Mouse (Mus musculus) cerebellum, adult 8-10 months (tissue): ENCODE measurements at regions not wholly inside any gene's neighbourhood (a gene's known extent, or its start where the extent isn't known, plus 50 kb on each side); places are given as distances from the start of the nearest gene placed in this dataset.

ENCODE experiments used
- DNase-seq: peaks from one replicate; pipeline ENCODE4 v3.0.0; 2022

DNA sequence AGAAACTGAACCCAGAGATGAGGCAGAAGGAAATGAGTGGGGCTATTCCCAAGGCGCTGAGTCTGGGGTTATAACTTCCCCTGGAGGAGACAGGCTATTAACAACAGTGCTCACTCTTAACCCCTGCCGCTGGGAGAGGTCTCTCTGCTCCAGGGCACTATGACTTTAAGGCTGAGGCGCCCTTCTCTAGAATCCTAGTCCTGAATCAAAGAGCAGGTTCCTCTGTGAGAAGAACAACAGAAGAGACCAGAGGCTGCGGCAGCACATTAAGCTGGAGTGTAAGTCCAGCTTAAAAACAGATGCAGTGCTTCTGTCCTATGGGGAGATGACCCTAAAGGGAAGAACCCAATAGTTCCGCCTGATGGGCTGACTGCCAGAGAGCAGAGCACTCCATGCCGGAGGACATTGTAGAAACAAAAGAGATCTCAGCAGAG is 173.4 kb upstream of the Klf7 start:
- no peak for DNase-seq

DNA sequence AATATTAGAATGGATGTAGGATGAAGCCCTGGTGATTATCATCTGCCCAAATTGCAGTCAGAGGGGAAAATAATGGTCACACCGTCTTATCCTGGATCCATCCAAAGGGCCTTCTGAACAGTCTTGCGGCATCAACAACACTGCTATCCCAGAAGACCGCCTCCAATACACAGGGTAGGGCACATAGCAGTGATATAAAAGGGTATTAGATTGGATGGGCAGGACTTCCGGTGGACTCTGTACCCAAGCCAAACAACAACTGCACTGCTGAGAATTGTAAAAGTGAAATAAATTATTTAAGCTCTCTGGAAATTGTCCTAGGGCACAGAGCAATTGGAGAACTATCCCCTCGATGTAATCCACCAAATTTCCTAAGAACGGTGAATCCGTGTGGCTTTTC is 173.0 kb upstream of the Klf7 start:
- no peak for DNase-seq

DNA sequence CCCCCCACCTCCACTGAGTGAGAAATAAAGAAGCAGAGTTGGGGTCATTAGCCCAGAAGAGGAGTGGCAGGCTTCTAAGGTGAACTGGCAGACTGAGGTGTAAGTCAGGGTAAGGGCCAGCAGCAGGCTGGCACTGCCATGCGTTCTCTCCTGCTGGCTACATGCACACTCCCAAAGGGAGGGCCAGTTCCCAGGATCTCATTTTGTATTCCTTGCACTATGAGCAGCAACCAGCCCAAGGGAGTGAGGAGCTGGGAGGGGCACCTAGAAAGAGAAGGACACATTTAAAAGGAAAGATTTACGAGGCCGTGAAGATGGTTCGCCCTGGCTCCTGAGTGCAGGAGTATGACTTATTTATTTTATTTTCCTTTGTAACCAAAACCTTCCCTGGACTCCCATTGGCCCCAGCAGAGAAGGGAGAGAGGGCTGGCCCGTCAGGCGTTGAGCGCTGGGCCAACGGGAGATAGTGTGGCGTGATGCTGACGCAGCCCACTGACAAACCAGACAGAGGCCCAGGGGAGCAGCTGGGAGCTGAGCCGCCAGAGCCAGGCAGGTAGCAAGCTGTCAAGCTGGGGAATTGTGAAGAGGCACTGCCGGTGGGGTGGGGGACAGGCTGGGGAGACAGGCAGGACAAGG is 166.8 kb upstream of the Klf7 start:
- DNase-seq: peak; percentile 19

DNA sequence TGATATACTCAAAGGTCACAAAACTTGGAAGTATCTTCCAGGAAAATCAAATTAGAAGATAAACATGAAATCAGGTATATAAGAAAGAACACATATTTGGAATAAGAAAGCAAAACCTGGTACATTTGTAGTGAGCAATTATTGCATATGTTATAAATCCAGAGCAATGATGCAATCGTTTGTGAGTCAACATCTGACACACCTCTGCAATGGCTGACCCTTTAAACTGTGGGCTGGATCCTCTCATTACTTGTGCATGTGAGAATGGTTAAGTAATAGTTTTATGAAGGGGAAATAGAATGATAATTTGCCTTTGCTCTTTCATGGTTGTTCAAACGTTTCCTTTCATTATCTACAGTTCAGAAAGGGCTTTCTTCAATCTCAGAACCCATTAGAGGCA is 165.0 kb upstream of the Klf7 start:
- no peak for DNase-seq

DNA sequence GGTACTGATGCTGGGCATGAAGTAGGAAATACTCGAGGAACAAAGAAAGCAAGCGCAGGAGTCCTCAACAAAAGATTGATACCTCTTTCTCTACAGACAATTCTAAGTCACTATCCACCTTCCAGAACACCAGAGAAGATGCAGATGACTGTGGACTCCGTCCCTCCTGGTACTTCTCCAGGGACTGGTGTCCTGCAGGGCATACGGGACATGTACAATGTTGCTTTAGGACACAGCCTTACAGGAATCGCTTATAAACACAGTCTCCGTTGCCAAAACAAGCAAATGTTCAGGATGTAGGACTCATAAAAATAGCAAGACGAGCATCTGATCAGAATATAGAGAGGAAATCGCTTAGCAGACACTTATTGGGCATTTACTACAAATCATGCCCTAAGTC is 162.6 kb upstream of the Klf7 start:
- DNase-seq: peak; percentile 25

DNA sequence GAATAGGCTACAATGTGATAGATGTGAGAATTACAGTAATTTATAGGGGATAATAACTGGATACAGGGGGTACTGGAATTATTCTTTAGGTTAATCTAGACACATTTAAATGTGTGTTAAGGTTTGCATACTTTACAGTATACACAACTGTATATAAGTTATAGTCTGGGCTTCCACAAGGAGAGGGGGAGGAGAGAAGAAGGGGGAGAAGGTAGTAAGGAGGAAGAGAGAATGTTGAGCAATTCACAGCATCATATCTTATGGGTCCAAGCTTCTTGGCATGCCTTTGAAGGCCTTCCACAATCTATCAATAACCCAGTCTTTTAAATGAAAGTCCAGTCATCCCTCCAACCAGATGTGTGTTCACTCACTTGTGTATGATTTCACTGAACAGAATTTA is 153.8 kb upstream of the Klf7 start:
- no peak for DNase-seq

DNA sequence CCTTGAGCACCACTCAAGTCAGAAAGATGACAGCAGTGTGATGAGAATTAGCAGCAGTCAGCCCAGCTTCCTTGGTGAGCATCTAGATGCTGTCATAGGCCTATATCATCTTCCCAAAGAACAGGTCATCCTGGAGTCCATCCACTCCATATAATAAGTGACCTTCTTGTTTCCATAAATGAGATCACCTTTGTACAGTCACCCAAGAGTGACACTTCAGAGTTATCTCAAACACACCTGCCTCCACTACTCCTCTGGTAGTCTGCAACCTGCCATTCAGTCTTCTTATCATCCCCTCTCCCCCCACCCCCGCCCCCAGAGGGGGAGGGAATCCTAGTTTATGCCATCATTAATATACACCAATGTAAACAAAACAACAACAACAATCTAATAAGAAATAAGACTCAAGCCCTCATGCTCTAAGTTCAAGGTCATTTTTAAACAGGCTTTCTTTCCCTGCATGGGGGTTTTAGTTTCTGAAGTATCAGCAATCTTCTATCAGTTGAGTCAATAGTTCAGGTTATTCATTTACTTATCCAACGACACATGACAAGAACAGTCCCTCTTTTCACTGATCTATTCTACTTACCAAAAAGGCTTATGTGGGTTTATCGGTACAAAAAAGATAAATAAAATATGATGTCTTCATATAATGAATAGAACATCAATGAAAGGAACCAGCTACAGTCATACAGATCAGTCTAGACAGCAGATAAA is 153.2 kb upstream of the Klf7 start:
- DNase-seq: no peak

DNA sequence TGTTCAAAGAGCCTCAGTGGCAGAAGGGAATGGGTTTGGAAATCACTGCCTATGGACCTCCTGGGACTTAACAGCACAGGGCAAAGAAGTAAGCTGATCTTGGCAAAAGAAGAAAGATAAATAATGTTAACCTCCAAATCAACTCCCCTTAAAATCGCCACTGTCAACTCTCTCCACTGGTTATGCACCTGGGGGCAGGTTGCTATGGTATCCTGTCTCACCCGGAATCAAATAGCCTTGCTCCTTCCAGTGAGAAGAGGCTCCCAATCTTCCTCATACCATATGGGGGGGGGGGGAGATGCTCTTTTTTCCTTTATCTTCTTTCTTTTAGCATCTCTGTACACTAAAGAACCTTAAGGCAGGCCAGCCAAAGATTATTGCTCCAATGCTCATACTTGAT is 135.2 kb upstream of the Klf7 start:
- no peak for DNase-seq

DNA sequence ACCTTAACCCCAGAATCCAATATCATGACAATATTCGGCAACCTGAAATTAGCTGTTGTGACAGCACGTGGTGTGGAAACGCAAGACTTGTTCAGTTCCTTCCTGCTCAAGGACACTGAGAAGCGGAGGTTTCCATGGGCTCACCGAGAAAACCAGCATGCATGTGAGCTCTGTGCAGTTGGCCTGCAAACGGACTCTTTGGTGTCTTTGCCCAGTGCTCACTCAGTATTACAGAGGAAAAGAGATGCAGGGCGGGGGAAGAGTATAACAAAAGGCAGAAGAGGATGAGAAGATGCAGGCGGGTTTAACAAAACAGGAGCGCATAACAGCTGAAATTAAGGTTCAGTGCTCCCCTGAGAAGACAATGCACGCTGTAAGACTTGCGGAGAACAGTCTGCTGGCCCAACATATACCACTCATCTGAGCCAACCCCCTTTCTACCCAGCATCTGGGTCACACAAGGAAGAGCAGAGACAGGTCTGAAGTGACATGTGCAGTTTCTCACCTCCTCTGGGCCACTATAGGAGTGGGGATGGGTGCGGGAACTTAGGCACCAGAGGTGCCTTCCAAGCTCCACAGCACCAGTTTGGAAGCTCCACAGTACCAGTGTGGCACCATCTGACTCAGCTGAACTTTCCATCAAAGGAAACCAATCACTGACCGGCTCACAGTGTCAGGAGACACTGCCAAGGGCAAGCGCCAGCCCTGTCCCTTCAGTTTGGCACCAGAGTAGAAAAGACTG is 133.6 kb upstream of the Klf7 start:
- DNase-seq: peak; percentile 47

DNA sequence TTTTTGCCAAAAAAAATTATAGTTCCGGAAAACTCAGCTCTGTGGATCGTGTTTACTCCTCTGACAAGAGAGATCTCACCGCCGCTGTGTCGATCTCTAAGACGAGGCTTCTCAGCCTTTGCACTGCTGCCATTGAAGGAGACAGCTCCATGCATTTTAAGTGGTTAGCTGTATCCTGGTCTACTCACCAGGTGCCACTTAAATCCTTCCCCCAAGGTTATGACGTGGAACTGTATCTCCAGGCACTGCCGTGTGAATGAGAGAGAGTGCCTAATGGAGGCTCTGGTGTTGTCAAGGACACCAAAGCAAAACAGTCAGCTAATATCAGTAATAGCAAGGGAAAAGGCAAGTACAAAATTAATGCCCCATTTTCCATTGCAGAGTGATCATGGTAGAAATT is 132.6 kb upstream of the Klf7 start:
- no peak for DNase-seq

DNA sequence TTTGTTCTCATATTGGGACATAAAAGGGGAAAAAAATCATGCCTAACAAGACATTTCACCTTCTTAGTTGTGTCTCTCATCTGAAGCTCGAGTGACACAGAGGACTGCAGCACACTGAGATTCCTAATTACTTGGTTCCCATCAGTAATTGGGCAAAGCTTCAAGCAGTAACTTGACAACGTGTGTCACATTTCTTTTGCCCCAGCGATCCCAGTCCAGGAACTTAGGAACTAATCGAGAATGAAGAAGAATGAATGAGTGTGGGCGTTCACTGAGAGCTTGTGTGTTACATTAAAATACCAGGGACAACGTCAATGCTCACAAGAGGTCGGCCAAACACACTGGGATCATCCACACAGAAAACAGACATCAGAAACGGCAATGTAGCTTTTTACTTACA is 131.9 kb upstream of the Klf7 start:
- no peak for DNase-seq

DNA sequence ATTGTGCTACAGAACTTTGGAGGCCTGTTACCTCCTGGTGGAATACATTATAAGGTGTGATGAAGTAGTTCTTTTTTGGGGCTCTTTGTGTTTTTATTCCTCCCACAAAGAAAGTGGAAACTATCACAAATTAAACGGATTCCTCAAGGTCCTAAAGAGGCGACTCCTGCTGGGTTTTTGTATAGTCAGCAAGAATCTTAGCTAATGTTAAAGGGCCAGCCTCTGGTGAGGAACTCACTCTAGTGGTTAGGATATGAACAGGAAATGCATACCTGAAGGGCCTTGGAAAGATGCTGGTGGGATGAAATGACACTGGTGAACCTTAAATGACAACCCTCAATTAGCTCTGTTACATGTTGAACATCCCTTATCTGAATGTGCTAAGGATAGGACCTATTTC is 120.3 kb upstream of the Klf7 start:
- no peak for DNase-seq

DNA sequence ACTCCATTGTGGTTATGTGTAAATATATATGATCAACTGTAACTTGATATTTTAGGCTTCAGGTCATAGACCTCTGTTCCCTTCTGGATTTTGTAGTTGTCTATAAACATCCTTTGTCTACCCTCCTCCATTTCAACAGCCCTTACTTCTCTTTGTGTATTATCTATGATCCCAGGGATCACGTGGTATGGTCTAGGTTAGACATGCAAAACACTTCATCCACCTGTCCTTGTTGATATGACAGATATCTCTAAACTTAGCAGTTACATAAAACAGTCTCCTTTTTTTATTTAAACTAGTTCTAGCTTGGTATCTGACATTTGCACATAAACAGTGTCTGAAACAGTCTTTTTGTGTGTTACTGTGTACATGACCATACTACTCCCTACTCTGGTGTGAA is 107.6 kb upstream of the Klf7 start:
- DNase-seq: no peak

DNA sequence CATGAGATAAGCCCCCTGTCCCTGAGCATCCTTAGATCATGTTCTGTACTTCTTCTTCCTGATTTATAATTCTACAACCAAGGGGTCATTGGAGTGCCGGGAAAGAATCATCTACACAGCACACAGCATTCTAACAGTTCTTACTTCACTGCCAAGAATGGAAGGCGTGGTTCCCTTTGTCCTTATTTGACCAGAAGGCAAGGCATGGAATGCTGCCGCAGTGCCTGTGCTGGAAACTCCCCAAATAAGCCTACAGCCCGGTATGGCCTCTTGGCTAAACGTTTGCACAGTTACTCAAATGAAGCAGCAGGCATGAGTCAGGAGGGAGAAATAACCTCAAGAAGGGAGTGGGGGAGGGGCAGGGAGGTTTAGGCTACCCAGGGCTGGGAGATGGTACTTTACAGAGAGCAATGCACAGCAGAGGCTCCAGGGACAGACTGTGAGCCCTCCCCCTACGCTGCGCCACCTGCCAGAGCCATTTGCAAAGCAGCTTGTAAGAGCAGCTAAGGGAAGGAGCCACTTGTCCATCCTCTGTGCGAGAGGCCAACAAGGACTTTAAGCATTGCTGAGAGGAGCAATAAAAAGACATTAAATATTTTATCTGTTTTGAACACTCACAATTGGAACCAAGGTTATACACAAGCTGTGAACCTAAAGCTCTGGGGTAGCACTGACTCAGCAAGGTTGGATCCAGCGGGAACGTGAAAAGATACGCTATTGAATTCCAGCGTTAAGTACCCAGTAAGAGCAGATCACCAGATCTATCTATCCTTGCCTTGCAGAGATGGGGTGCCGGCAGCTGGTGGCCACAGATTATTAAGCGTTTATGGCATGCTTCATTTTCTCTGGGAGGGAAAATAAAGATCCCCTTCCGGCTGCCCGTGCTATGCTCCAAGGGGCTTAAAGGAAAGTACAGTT is 104.2 kb upstream of the Klf7 start:
- peak; percentile 91 for DNase-seq

DNA sequence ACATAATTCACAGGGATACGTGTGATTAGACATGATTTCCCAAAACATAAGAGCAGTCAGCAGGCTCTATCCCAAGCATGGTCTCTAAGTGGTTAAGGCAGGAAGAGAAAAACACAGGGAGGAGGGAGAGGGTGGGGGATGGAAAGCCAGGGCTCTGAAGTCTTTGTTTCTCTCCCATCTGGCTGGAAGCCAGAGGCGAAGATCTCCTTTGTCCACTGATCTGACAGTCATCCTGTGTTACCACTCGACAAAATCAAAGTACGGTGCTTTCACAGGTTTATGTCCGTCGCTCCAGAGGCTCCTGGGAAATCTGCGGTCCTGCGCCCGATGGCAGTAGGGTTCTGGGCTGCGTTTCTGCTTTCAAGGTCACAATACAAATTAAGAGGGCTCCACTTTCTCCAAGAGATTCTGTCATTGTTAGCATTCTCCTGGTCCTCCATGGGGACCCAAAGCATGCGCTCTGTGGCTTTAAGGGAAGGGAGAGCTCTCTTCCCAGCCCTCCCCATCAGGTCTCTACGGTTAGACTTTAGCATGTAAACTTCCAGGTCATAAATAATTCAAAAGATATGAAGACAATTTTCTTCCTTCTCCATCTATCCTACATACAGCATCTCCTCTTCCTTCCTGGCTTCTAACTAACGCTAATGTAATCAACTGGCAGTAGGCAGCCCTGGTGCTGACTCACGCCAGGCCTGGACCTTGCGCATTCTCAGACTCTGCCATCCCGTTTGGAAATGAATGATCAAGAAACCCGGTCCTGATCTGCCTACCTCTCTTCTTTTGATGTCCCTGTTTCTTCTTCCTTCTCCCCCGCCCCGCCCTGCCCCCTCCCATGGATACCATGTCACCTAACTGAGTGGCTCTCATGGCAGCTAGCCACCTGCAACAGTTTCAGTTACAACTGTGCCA is 102.0 kb upstream of the Klf7 start:
- DNase-seq: no peak

DNA sequence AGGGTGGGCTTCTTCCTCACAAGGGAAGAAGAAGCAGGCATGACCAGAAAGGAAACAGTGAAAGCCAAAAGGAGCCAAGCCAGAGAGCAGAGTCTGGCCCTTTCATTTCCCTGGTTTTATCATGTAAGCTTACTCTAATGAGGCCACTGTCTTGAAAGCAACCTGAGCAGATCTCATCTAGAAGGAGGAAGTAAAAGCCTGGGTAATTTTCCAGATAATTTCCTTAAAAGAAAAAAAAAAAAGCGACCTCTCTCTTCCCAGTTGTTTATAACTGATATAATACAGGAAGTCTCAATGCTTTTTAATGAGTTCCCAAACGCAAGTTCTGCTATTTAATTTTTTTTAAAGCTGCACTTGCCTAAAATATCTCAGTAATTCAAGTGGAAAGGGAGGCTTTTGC is 100.4 kb upstream of the Klf7 start:
- no peak for DNase-seq

DNA sequence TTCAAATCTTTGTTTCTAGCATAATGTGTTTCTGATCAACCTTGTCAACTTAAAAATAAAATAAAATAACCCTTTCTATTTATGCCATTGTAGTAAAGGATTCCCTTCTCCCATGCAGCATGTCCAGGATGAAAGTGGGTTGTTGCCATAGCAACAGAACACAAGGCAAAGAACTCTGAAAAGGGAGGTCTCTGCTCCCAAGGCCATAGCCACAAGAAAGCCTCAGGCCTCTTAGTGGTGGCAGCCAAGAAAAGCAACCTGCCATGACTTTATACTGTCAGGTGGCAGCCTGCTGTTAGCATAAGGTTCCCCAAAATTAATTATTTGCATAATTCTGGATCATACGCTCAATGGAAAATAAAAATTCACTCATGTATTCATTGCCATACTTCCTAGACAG is 98.4 kb upstream of the Klf7 start:
- DNase-seq: no peak

DNA sequence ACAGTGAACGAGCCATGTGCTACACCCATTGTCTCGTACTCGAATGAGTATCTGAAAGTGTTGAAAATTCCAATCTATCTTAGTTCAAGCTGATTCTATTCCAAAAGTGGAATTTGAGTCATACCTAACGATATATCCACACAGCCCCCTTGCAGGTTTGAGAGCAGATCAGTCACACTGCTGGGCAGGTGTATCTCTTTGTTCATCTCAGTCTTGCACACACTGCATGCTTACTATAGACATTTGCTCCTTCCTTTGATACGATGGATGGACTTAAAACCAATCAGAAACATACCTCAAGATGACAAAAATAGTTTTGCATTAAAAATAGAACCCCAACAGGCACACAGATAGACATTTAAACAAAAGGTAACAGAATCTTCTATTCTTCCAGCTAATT is 98.0 kb upstream of the Klf7 start:
- no peak for DNase-seq

DNA sequence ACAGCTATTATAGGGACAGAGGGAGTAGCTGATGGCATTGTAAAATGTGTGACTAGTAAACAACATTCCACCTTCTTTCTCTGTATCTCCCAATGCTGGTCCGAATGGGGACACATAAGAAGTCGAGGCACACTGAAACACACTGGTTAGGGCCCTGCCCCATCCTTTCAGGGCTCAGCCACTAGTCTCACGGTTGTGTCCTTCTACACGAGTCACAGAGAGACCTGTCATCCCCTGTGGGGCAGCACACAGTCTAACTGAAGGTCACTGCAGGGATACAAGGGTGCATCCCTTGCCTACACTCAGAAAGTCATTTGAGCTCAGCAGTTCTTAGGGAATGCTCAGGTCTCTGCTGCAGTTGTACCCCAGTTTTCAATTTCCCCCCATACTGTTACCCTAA is 93.6 kb upstream of the Klf7 start:
- no peak for DNase-seq

DNA sequence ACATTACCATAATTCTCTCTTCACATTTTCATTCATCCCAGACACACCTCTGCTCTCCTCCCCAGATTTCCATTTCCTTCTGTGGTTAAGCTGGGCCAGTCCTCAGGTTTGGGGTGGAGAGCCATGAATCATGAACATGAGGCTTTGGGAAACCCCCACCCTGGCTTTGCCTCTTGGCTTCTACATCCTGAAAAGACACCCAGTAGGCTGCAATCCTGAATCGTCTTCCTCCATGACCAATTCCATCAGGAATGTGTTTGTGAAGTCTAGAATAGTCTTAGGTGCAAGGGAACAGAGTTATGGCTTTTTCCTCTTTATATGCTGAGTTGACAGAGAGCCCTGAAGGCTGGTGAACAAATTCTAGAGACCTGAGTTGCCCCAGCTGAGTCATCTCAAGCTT is 87.0 kb upstream of the Klf7 start:
- DNase-seq: no peak

DNA sequence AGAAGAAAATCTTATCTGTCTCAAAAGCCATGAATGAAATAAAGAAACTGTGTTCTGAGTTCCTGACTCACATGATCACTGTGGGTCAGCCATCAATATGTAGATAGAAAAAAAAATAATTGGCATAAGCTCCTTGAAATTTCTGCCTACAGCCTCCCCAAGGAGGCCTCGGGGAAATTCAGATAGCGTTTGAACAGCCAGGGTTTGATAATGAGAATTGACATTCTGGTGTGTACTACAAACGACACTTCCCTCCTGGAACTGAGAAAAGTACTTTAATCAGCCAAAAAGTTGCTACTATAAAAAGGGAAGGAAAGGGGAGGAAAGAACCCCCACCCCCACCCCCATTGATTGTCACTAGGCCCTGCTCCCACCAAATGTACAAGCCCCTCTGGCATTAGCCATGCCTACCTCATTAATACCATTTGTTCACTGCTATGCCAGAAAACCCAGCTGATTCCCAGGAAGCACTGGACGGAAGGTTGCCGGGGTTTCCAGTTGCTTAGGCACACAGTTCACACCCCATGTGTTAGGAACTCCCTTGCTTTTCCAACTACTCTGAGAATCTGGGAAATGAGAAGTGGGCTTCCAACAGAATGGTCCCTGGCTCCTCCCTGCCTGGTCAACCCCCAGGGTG is 78.4 kb upstream of the Klf7 start:
- DNase-seq: no peak

DNA sequence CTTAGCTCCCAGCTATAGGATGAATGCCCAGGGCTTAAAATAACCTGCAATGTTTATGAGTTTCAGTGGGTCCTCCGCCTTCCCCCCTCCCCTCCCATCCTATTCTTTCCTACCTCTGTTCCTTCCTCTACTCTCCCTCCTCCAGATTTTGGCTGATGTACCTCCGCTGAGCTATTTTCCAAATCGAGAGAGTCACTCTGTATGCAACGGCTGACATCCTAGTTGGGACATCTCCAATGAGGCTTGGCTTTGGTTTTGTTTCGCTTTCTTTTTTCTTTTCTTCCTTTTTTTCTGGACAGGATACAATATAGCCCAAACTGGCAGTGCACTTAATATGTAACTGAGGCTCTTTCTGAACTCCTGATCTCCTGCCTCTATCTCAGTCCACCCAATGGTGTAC is 76.7 kb upstream of the Klf7 start:
- no peak for DNase-seq
